Mouse (Mus musculus) forebrain, embryonic 16.5 days (tissue): ENCODE measurements at regions not wholly inside any gene's neighbourhood (a gene's known extent, or its start where the extent isn't known, plus 50 kb on each side); places are given as distances from the start of the nearest gene placed in this dataset.

Source experiments
- ATAC-seq: fragments of 200-750 bp; cut with Nextera tagmentation; 2 replicates; pipeline ENCODE4 v1.8.0; 2017; ENCODE audit warnings: mild to moderate bottlenecking, moderate library complexity
- H3K27ac ChIP-seq: fragments of 300-500 bp; sonication (generic); 2 replicates; pipeline ENCODE4 v1.5.1; 2014; ENCODE audit warnings: low read length, control low read depth
- H3K27me3 ChIP-seq: fragments of 300-500 bp; sonication (generic); replicated peaks from 2 replicates; pipeline ENCODE4 v1.6.1; 2014; ENCODE audit warnings: low read length; ENCODE audit not compliant: control insufficient read depth, insufficient read depth
- H3K36me3 ChIP-seq: fragments of 300-500 bp; sonication (generic); 2 replicates; pipeline ENCODE4 v1.6.1; 2014; ENCODE audit not compliant: control insufficient read depth, insufficient read depth
- H3K4me1 ChIP-seq: fragments of 300-500 bp; sonication (generic); replicated peaks from 2 replicates; pipeline ENCODE4 v1.6.1; 2014; ENCODE audit warnings: low read length; ENCODE audit not compliant: control insufficient read depth, insufficient read depth
- H3K4me2 ChIP-seq: fragments of 300-500 bp; sonication (generic); 2 replicates; pipeline ENCODE4 v1.6.1; 2014; ENCODE audit warnings: mild to moderate bottlenecking, low read length, control low read depth
- H3K4me3 ChIP-seq: fragments of 300-500 bp; sonication (generic); replicated peaks from 2 replicates; pipeline ENCODE4 v1.5.1; 2014; ENCODE audit warnings: mild to moderate bottlenecking, low read length, control low read depth
- H3K9ac ChIP-seq: fragments of 300-500 bp; sonication (generic); replicated peaks from 2 replicates; pipeline ENCODE4 v1.6.1; 2014; ENCODE audit warnings: low read depth, low read length, control low read depth
- H3K9me3 ChIP-seq: fragments of 300-500 bp; sonication (generic); 2 replicates; pipeline ENCODE4 v1.6.1; 2016; ENCODE audit warnings: low read length; ENCODE audit not compliant: control insufficient read depth
- WGBS: fragments of 180-500 bp; shearing (Covaris S2); extraction: QIAGEN DNeasy Blood & Tissue Kit; methylation state at CpG from one replicate; pipeline ENCODE4 v1.1.7; 2014; 5-methylcytosine and 5-hydroxymethylcytosine counted together

- Histone ChIP-seq H3K9me3 (no peaks in the 10 kb centered on the region), H3K36me3 (no peaks in the 10 kb centered on the region), H3K4me1 (no peaks in the 10 kb centered on the region), H3K9ac (no peak overlapping the region), H3K27ac (no peak overlapping the region), H3K4me2 (no peak overlapping the region), H3K4me3 (no peak overlapping the region), H3K27me3 (no peaks in the 10 kb centered on the region)
- ATAC-seq: no peak
Measured at GRCm38 (mm10) chr14:88264771-88265170, 206.4 kb downstream of the Pcdh20 start.

- Histone ChIP-seq H3K4me1 (no peaks in the 10 kb centered on the region), H3K27me3 (no peaks in the 10 kb centered on the region), H3K9me3 (no peaks in the 10 kb centered on the region), H3K4me3 (no peak overlapping the region), H3K9ac (no peak overlapping the region), H3K36me3 (no peaks in the 10 kb centered on the region), H3K27ac (no peak overlapping the region), H3K4me2 (no peak overlapping the region)
- ATAC-seq: no peak
Measured at GRCm38 (mm10) chr14:88259034-88259433, 212.2 kb downstream of the Pcdh20 start.

DNA sequence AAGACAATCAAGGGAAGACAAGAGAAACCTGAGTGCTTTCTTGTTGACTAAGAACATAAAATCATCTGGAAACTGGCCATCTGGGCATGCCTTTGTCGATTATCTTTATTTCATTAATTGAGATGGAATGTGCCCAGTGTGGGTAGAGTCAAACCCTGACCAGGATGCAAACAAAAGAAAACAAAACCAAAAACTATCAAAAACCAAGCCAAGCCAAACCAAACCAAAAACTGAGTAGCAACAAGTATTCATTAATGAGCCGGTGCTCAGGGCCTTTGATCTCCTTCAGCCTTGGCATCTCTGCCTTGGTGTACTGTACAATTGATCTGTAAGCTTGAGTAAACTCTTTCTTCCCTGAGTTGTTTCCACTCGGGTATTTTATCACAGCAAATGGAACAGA lies 216.1 kb downstream of the Pcdh20 start:
- no peaks in the 10 kb centered on the region for H3K4me1 ChIP-seq
- no peak overlapping the region for H3K27ac ChIP-seq
- H3K4me3 ChIP-seq: no peak overlapping the region
- no peaks in the 10 kb centered on the region for H3K9me3 ChIP-seq
- H3K9ac ChIP-seq: no peak overlapping the region
- no peak for ATAC-seq
- WGBS: 30% methylated on average over 3 of the region's 3 CpGs
- no peaks in the 10 kb centered on the region for H3K36me3 ChIP-seq
- H3K4me2 ChIP-seq: no peak overlapping the region
- H3K27me3 ChIP-seq: no peaks in the 10 kb centered on the region
